Mouse (Mus musculus) right cerebral cortex, postnatal 25 days (tissue): ENCODE data around the gene Hdhd5.

Experiments
- DNase-seq: peaks from one replicate; pipeline ENCODE4 v3.0.0; 2022

Gene Hdhd5

GRCm38 (mm10) chr6:120531020-120531965 lies at the start of gene Hdhd5:
Hdhd5 (minus strand) TSS chr6:120531319.
- DNase-seq: peak; percentile 94

GRCm38 (mm10) chr6:120580713-120581015 lies 49.5 kb upstream of the Hdhd5 start:
- peak; percentile 12 for DNase-seq

- peak; percentile 51 for DNase-seq
These were observed 49.0 kb upstream of the Hdhd5 start for GRCm38 (mm10) chr6:120579831-120580712.

GRCm38 (mm10) chr6:120579110-120579830 lies 48.2 kb upstream of the Hdhd5 start:
- peak; percentile 6 for DNase-seq

- DNase-seq: no peak
These were observed 47.4 kb upstream of the Hdhd5 start for GRCm38 (mm10) chr6:120578471-120578870.

- no peak for DNase-seq
These were observed 41.3 kb upstream of the Hdhd5 start for GRCm38 (mm10) chr6:120572372-120572771.

GRCm38 (mm10) chr6:120568257-120568656 lies 37.1 kb upstream of the Hdhd5 start:
- no peak for DNase-seq

GRCm38 (mm10) chr6:120566911-120567909 lies 36.1 kb upstream of the Hdhd5 start:
- DNase-seq: no peak

GRCm38 (mm10) chr6:120556641-120557040 lies 25.5 kb upstream of the Hdhd5 start:
- DNase-seq: no peak

- no peak for DNase-seq
These were observed 25.0 kb upstream of the Hdhd5 start for GRCm38 (mm10) chr6:120555983-120556567.

- DNase-seq: no peak
These were observed 24.0 kb upstream of the Hdhd5 start for GRCm38 (mm10) chr6:120555152-120555551.

- DNase-seq: no peak
These were observed 19.1 kb upstream of the Hdhd5 start for GRCm38 (mm10) chr6:120550173-120550572.

GRCm38 (mm10) chr6:120548581-120548980 lies 17.5 kb upstream of the Hdhd5 start:
- no peak for DNase-seq

- DNase-seq: no peak
These were observed 15.9 kb upstream of the Hdhd5 start for GRCm38 (mm10) chr6:120546973-120547372.

GRCm38 (mm10) chr6:120546292-120546691 lies 15.2 kb upstream of the Hdhd5 start:
- no peak for DNase-seq

GRCm38 (mm10) chr6:120542061-120542460 lies 10.9 kb upstream of the Hdhd5 start:
- no peak for DNase-seq

- no peak for DNase-seq
These were observed 10.3 kb upstream of the Hdhd5 start for GRCm38 (mm10) chr6:120541386-120541785.

GRCm38 (mm10) chr6:120539781-120540231 lies 8.7 kb upstream of the Hdhd5 start:
- DNase-seq: no peak

- DNase-seq: peak; percentile 55
These were observed 8.1 kb upstream of the Hdhd5 start for GRCm38 (mm10) chr6:120539132-120539759.

- no peak for DNase-seq
These were observed 5.2 kb upstream of the Hdhd5 start for GRCm38 (mm10) chr6:120536337-120536736.

- no peak for DNase-seq
These were observed 1.5 kb upstream of the Hdhd5 start for GRCm38 (mm10) chr6:120532594-120532993.
